ENCODE assay signal across 9 mouse cellular contexts in genomic region chr4:154301466-154301881, GRCm38 (mm10). TPM values are rescaled to one million over a fixed set of nuclear protein-coding genes. Genes with fewer than 3 reads are reported as not detected.
DNase-seq lines count a peak whose midpoint lies in the region; ATAC-seq lines count a peak whose summit lies in the region.
"Had no signal": no experiment of that assay in that cellular context is flagged by ENCODE, and none has a peak within 500 bp of the region (broad histone marks: within the 10 kb centered on the region; RNA-seq: fewer than 3 reads in every experiment).

Arhgef16 (minus strand) TSS chr4:154301676.

- WGBS in forebrain, embryonic 14.5 days, result 20% methylated on average over 7 of the region's 7 CpGs
- 27% methylated on average over 7 of the region's 7 CpGs for WGBS in midbrain, embryonic 10.5 days
- WGBS in stomach, embryonic 15.5 days, result 22% methylated on average over 7 of the region's 7 CpGs

- H3K4me1 ChIP-seq in forebrain, embryonic 14.5 days (ENCODE audit: control insufficient read depth, insufficient read depth, low read length), result no peaks in the 10 kb centered on the region
- H3K4me1 ChIP-seq in midbrain, embryonic 10.5 days, result peaks cover 26% of the 10 kb centered on the region
- 0 out of 2 replicates have a peak, but pooled peaks cover 5% of the 10 kb centered on the region for H3K4me1 ChIP-seq in stomach, embryonic 15.5 days

- 0 out of 2 replicates have a peak, but pooled peaks have one; percentile 26 for ATAC-seq in forebrain, embryonic 14.5 days
- ATAC-seq in inflammation-experienced regulatory T-cells, adult 6 months, result peak; percentile 49
- no peak for ATAC-seq in stomach, embryonic 15.5 days (ENCODE audit: insufficient read depth, low FRiP score, low read depth)

- no peak within 1 kb of the TSS for H3K4me3 ChIP-seq in forebrain, embryonic 14.5 days (ENCODE audit: low read depth, low read length)
- H3K4me3 ChIP-seq in midbrain, embryonic 10.5 days, result 0 out of 2 replicates have a peak within 1 kb of the TSS, but pooled peaks have one; percentile 63
- no peak within 1 kb of the TSS for H3K4me3 ChIP-seq in stomach, embryonic 15.5 days (replicated peaks)

- intact Hi-C loops in left cerebral cortex, postnatal 36 days (cut with DNase I), result loop anchor here (5.0 kb wide), 2 partner anchors 134 to 234 kb away; no protein-coding TSS in a partner anchor

- no peaks in the 10 kb centered on the region for H3K36me3 ChIP-seq in forebrain, embryonic 14.5 days (ENCODE audit: control insufficient read depth, insufficient read depth, low read length)
- no peaks in the 10 kb centered on the region for H3K36me3 ChIP-seq in midbrain, embryonic 10.5 days
- H3K36me3 ChIP-seq in stomach, embryonic 15.5 days, result no peaks in the 10 kb centered on the region
- H3K36me3 ChIP-seq: embryonic facial prominence, embryonic 12.5 days had no signal

- no peak within 1 kb of the TSS for H3K27ac ChIP-seq in forebrain, embryonic 14.5 days (ENCODE audit: low read depth, low read length)
- no peak within 1 kb of the TSS for H3K27ac ChIP-seq in midbrain, embryonic 10.5 days (replicated peaks)
- no peak within 1 kb of the TSS for H3K27ac ChIP-seq in stomach, embryonic 15.5 days
- H3K27ac ChIP-seq: embryonic facial prominence, embryonic 12.5 days had no signal

- H3K9ac ChIP-seq in forebrain, embryonic 14.5 days (ENCODE audit: low read length), result no peak within 1 kb of the TSS
- H3K9ac ChIP-seq in stomach, embryonic 15.5 days, result no peak within 1 kb of the TSS

- no peak within 1 kb of the TSS for H3K4me2 ChIP-seq in forebrain, embryonic 14.5 days (ENCODE audit: low read length)
- H3K4me2 ChIP-seq in stomach, embryonic 15.5 days, result no peak within 1 kb of the TSS; the same call in 1 of the 2 replicates

- DNase-seq in layer of hippocampus, adult 18-20 months (ENCODE audit: low spot score in 2 of 2), result peak; percentile 31 to 53
- DNase-seq in layer of hippocampus, adult 9-10 months (ENCODE audit: low spot score), result no peak
- peak; percentile 17 for DNase-seq in c-Kit-negative CD71-positive TER-119-positive erythroid progenitor cells, embryonic 14.5 days (ENCODE audit: low read depth, low spot score)
- DNase-seq in forebrain, embryonic 14.5 days (ENCODE audit: low spot score), result peak; percentile 74
- DNase-seq in left cerebral cortex, postnatal 36 days (ENCODE audit: low spot score in 2 of 2), result peak; percentile 10 to 43
- peak; percentile 67 for DNase-seq in midbrain, embryonic 10.5 days (ENCODE audit: low spot score)

- peaks cover 28% of the 10 kb centered on the region for H3K27me3 ChIP-seq in forebrain, embryonic 14.5 days (replicated peaks; ENCODE audit: control insufficient read depth, insufficient read depth, low read length)
- H3K27me3 ChIP-seq in midbrain, embryonic 10.5 days (ENCODE audit: low read depth, poor library complexity, severe bottlenecking), result peaks cover 64% of the 10 kb centered on the region
- no peaks in the 10 kb centered on the region for H3K27me3 ChIP-seq in stomach, embryonic 15.5 days (replicated peaks)

- H3K9me3 ChIP-seq in forebrain, embryonic 14.5 days (replicated peaks; ENCODE audit: control insufficient read depth, low read length), result no peaks in the 10 kb centered on the region
- H3K9me3 ChIP-seq in midbrain, embryonic 10.5 days (replicated peaks), result no peaks in the 10 kb centered on the region
- no peaks in the 10 kb centered on the region for H3K9me3 ChIP-seq in stomach, embryonic 15.5 days
- H3K9me3 ChIP-seq: embryonic facial prominence, embryonic 12.5 days had no signal

RNA-seq across cellular contexts. Expression of gene Arhgef16, which starts in this region (rescaled TPM):
- under 1 TPM; 0.57 to 0.71 TPM for total RNA-seq in layer of hippocampus, adult 18-20 months (2021)
- 0.32 and 0.56 TPM in 2 replicates for polyA plus RNA-seq in forebrain, embryonic 14.5 days (2014; fragmentation: Nextera tagmentation; extraction: Ambion mirVana)
- 1 to 10 TPM in 2 of 3 experiments, under 1 TPM in 1; 0.38 to 8.2 (median 5.6) TPM for polyA plus RNA-seq in inflammation-experienced regulatory T-cells, adult 6 months (2017; shearing (Covaris generic))
- under 1 TPM; 0.59 to 0.62 TPM for total RNA-seq in left cerebral cortex, postnatal 36 days (2021)
- 1.4 and 1.6 TPM in 2 replicates for polyA plus RNA-seq in midbrain, embryonic 10.5 days (2016; fragmentation: Nextera tagmentation; extraction: Ambion mirVana)
- 35.9 and 44.0 TPM in 2 replicates for polyA plus RNA-seq in stomach, embryonic 15.5 days (2015; fragmentation: Nextera tagmentation; extraction: Ambion mirVana)

Comparison
In these comparisons a context has a peak if more than half of its experiments do, and no peak if none do; other contexts are left out.
1. Peak in DNase-seq in layer of hippocampus, adult 18-20 months; RNA of the gene not detected or under 1 TPM.
2. Peak in DNase-seq and ATAC-seq in forebrain, embryonic 14.5 days; RNA of the gene not detected or under 1 TPM.
3. Peak in DNase-seq in left cerebral cortex, postnatal 36 days; RNA of the gene not detected or under 1 TPM.